Mouse (Mus musculus) adrenal gland, adult 18-20 months (tissue): ENCODE measurements around the gene Odf2. TPM values are rescaled to one million over a fixed set of nuclear protein-coding genes. Genes with fewer than 3 reads are reported as not detected.
A peak's percentile ranks its signal among the peaks of the same experiment; 100 is the strongest.
"Not testable (repeated sequence)": the region's sequence is repeated elsewhere in the genome, so short reads cannot be mapped to it uniquely, and the experiment has no call there.

ENCODE experiments used
- DNase-seq, 2 experiments: peaks; one replicate each; pipeline ENCODE4 v3.0.0; 2021 to 2022; ENCODE audit warnings: low spot score in 2 of 2
- total RNA-seq, 2 experiments: library from RNA; stranded (reverse); gene quantifications; 1 replicate in 1 of 2; 2 replicates in 1 of 2; pipeline ENCODE4 v1.2.3; 2021

Gene Odf2
- total RNA-seq, 2 experiments from 2014 or later = 28.2 to 36.4 TPM

DNA sequence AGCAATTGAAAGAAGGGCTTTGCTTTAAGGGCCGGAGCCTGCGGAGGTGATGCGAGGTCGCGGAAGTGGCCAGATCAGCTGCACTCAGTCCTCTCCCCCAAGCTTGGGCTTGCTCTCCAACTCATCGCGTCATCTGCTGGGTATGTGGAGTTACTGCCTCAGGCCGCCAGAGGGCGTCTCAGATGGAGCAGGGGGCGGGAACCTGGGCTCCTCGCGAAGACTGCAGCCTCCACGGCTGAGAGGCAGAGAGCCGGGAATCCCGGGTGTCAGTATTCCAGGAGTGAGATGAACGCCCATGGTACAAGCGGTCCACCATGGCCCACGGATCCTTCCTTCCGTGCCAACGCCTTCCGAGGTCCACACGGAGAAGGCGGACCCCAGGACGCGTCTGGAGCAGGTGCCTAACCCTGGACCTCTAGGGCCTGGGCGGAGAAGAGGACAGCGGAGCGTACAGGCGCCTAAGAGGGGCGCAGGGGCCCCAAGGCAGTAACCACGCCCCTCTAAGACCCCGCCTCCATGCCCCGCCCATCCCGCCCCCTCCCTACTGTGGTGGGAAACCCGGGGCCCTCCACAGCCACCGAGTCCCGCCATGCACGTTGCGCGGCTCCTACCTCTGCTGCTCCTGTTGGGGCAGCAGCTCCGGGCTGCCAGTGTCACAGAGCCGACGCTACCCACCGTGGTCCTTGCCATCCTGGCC, 19.9 kb upstream of the Odf2 start, which contains the start of gene Cercam:
Gene Cercam (plus strand): TSS at position 216 of the 697 bp plus-strand sequence.
- peak; percentile 83 to 84 for DNase-seq

DNA sequence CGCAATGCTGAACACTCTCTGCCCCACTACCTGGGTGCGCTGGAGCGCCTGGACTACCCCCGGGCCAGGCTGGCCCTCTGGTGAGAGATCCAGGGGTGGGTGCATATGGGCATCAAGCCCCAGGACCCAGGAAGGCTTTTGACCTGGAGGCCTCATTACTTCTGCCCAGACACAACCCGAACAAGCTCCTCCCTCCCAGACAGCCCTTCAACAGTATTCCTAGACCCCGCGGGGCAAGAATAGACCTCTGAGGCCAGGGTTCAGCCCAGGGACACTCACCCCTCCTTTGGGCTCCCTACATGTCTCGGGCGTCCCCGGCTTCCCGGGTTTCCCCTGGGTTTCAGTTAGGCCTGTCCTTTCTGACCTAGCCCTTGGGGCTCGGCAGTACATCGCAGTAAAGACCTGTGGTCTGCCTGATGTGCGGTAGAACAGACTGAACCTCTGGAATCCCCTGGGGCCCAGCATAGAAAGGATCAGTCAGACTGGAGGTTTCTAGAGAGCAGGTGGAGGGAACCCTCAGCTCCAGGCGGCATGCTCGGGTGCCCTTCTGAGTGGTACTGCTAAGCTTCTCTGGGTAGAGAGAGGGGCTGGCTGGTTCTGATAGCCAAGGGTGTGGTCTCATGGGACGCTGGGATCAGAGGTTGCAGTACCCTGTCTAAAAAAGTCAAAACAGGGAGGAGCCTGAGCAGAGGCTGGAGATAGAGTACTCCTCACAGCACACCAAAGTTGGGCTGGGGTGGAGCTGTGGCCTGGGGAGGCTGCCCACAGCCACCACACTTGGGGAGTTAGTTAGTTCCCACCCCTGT, 19.2 kb upstream of the Odf2 start:
- no peak for DNase-seq

DNA sequence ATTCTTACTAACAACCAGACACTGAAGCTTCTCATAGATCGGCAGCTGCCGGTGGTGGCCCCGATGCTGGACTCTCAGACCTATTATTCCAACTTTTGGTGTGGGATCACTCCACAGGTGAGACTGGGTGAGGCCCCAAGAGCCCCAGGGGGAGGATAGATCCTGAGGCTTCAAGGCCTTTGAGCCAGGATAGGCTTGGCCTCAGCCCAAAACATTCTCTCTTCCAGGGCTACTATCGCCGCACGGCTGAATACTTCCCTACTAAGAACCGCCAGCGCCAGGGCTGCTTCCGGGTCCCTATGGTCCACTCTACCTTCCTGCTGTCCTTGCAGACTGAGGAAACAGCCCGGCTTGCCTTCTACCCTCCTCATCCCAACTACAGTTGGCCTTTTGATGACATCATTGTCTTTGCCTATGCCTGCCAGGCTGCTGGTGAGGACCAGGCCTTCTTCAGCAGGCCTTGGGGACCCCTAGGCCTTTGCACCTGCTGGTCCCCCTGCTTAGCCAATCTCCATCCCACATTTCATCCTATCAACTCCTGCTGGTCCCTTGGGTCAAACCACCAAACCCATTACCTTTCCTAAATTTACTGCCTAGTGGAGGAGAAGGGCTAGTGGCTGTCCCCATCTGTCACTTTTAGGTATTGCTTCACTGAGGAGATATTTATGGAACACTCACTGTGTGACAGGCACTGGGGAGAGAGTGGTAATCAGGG, 16.3 kb upstream of the Odf2 start:
- no peak for DNase-seq

DNA sequence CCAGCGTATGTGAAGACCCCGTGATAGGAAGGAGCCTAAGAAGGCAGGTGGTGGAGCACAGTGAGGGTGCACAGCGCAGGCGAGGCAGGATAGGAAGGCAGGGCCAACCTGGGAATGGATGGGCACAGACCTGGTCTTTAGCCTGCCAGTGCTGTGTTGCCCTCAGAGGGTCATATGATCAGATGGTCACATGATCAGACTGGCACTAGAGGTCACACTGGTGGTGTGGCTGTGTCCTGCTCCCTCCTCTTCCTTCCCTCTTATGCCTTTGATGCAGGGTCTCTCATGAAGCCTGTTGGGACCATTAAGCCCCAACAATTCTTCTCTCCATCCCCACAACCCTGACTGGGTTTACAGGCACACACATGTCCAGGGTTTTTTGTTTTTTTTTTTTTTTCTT, 15.2 kb upstream of the Odf2 start:
- no peak for DNase-seq

DNA sequence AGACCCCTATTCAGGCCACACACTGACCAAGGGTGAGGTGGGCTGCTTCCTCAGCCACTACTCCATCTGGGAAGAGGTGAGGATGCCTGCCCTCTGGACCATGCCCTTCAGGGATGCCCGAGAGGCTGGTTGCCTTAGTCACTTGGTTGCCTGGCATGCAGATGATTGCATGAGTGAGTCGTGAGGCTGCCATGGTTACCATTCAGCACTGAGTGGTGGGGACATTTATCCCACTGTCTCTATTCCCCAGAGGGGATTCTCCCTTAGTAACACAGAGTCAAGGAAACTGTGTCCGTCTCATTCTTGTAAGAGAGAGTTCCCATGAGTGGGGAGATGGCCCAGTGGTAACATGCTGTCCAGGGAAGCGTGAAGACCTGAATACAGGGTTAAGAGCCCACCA, 11.0 kb upstream of the Odf2 start:
- DNase-seq = no peak

DNA sequence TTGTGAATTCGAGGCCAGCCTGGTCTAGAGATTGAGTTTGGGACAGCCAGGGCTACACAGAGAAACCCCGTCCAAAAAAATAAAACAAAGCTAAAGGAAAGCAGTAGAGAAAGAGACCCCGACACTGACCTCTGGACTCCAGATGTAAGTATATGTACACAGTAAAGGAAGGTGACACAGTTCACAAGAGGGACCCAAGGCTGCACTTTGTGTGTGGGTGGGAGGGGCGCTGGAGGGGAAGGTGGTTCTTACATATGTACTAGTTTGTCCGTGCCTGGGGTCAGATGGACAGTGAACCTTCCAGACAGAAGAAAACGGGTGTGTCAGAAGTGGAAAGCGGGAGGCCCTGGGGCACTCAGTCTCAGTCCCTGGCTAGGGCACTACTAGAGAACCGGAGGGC, 9.8 kb upstream of the Odf2 start:
- no peak for DNase-seq

DNA sequence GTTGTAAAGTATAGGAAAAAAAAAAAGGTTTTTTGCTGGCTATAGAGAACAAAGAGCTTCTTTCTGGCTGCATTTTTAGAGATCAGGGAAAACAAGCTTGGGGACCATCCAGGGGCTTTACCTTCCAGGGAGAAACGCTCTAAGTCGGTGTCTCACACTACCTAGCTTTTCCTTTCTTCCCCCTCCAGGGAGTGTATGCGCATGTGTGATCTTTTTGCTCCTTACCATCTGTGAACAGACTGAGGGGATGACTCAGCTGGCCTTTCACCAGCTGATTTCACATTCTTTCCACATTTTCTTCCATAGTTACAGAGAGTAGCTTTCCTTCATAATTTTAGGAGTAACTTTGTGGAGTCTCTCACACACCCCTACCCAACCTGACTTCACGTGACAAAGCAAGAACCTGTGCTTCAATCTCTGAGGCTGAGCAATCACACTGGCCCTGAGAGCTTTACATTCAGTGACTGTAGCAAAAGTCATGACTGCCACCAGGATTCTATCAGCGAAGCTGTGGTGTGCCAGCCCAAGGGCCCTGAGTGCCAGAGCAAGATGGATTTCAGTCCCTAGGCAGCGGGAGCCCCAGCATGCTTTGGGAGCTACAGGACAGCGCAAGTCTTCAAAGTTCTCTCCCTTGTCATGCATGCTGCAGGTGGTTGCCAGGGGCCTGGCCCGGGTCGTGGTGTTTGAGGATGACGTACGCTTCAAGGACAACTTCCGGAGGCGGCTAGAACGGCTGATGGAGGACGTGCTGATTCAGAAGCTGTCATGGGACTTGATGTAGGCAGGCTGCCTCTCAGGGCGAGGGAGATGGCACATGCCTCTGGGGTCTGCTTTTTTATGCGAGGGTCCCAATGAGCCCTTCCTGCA, 8.8 kb upstream of the Odf2 start:
- DNase-seq = peak; percentile 39 to 62

DNA sequence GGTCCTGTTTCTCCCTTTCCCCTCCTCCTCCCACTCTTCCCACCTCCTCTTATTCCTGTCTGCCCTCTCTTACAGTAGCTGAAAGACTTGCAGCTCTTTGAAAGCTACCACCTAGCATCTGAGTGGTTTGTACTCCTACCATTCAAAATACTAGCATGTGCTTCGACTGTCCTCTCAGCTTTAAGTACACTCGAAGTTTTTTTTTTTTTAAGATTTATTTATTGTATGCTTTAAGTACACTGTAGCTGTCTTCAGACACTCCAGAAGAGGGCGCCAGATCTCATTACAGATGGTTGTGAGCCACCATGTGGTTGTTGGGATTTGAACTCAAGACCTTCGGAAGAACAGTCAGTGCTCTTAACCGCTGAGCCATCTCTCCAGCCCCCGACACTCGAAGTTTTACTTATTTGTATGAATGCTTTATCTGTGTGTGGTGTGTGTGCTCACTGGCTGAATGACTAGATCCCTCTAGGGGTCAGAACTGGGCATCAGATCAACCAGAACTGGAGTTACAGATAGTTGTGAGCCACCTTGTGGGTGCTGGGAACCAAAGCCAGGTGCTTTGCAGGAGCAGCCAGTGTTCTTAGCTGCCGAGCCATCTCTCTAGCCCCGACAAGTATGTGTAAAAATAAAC, 2.2 kb upstream of the Odf2 start:
- DNase-seq = not testable (repeated sequence)

DNA sequence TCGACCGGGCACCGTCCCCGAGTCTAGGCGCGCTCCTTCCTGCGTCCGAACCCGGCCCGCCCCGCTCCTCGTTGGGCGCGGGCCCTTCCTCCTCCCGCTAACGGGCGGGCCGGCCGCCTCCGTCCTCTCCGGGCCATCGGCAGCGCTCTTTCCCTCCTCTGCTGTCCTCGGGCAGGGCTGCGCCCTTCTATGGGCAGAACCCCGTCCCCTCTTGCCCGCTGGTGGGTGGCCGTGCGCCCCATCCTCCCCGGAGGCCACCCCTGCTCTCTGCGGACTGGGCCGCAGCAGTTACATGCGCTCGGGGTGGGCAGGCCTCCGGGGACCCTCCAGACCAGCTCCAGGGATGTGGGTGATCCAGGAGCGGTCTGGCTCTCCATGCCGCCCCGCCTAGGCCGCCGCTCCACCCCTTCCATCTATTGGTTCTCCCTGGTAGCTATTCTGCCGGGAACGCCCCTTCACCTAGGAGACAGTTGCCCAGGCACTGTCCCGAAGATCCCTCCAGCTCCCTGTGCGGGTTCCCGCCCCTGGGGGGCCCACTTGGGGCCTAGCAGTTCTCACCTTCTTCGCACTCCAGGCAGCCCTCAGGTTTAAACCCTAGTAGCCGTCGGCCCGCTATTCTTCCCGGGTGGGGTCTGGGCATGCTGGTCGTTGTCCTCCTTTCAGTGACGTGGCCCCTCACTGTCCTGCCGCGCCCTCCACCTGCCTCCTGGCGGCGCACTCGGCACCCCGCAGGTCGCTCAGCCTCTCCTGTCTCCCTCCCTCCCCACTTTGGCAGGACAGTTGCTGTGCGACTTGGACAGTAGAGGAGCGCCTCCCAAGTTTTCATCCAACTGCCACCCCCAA, 1.2 kb downstream of the Odf2 start:
- peak; percentile 74 for DNase-seq

DNA sequence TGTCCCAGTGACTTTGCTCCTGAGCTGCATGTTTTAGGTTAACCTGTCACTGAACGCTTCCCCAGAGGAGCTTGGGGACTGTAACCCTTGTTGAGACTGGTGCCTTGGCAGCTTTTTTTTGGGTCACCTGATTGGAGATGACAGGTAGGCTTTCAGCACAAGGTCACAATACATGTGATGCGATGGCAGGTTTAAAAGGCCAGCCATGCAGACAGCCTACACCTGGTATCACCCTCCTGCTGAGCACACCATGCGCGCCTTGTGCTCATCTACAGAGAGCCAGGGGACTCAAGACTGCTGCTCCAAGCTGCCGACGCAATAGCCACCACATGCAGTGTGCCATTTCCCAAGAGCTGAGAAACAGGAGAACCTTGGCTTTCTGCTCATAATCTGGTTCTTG, 2.8 kb downstream of the Odf2 start:
- no peak for DNase-seq

DNA sequence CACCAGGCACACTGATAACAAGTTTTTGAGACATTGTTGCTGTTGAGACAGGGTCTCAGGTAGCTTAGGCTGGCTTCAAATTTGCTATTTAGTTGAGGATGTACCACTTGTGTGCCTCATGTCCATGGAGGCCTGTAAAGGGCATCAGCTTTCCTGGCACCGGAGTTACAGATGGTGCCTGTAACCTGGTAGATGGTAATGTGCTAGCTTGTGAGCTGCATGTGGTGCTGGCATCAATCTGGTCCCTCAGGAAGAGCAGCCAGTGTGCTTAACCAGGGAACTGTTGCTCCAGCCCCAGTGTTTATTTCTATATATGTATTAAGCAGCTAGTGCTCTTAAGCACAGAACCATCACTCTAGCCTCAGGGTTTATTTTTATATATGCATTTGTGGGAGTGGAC, 7.0 kb downstream of the Odf2 start:
- no peak for DNase-seq

DNA sequence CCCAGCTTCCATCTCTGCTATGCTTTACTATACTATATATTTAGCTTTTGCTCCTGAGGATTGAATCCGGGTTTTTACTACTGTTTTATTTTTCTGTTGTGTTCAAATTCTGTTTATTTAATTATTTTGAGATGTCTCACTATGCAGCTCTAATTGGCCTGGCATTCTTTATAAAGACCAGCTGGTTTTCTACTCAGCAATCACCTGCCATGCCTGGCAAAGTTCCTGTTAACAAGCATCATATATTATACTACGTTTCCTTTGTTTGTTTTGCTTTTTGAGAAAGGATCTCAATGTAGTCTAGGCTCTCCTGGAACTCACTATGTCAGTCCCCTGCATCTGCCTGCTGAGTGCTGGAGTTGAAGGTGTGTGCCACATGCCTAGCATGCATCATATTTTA, 8.3 kb downstream of the Odf2 start:
- no peak for DNase-seq

DNA sequence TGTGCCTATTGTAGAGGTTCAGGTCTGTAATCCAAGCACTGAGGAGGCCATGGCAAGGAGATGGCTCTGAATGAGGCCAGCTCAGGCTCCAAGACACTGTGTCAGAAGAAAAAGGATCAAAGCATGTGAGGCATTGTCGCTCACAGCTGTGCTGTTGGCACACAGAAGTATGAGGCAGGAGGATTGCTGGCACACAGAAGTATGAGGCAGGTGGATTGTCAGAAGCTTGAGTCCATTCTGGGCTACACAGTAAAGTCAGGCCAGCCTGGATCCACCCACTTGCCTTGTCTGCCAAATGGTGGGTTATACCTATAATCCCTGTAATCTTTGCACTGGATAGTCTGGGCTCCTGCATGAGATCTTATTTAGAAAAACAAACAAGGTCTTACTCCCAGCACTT, 9.1 kb downstream of the Odf2 start:
- no peak for DNase-seq

DNA sequence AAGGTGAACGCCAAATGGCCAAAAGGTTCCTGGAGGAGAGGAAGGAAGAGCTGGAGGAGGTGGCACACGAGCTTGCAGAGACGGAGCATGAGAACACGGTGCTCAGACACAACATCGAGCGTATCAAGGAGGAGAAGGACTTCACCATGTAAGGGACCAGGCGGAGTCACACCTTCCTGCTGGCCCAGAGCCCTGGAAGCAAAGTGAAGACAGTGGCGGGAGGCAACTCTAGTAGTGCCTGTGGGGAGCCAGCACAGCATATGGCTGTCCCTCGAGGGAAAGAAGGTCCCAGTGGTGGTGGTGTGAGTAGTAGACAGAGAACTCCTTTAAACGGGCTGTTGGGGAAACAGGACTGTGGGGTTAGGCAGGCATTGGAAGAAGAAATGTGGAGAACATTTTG, 13.2 kb downstream of the Odf2 start:
- DNase-seq = no peak

DNA sequence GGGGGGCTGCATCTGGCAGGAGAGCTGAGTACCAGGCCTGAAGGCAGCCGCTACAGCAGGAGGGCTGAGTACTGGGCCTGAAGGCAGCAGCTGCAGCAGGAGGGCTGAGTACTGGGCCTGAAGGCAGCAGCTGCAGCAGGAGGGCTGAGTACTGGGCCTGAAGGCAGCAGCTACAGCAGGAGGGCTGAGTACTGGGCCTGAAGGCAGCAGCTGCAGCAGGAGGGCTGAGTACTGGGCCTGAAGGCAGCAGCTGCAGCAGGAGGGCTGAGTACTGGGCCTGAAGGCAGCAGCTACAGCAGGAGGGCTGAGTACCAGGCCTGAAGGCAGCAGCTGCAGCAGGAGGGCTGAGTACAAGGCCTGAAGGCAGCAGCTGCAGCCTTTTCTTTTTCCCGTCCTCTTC, 19.1 kb downstream of the Odf2 start:
- DNase-seq = not testable (repeated sequence)

DNA sequence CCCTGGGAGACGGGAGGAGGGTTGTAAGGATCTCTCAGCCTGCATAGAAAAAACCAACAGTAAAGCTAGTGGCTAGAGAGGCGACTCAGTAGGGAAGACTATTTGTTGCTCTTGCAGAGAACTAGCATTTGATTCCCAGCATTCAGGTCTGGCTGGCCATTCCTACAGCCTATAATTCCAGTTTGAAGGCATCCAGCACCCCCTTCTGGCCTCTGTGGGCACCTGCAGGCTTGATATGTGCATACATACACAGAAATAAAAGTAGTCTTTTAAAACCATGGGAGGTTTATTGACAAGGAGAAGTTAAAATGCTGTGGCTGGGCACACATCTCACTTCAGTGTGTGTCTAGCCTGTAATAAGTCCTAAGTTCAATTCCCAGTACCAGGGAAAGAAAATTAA, 21.0 kb downstream of the Odf2 start:
- DNase-seq = no peak

DNA sequence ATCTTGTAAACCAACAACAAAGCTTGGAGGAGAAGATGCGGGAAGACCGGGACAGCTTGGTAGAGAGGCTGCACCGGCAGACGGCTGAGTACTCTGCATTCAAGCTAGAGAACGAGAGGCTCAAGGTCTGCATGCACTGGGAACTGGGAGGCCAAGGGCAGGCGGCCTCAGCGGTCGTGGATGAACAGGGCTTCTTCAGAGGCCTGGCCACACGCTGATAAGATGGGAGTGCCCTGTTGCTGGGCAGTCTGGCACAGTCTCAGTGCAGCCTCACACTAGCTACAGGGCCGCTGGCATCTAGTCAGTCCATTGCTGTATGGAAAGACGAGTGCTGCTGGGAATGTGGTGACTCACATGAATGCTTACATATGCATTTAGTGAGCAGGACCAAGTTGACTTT, 28.6 kb downstream of the Odf2 start:
- DNase-seq = peak in 1 of 2 experiments; percentile 26

DNA sequence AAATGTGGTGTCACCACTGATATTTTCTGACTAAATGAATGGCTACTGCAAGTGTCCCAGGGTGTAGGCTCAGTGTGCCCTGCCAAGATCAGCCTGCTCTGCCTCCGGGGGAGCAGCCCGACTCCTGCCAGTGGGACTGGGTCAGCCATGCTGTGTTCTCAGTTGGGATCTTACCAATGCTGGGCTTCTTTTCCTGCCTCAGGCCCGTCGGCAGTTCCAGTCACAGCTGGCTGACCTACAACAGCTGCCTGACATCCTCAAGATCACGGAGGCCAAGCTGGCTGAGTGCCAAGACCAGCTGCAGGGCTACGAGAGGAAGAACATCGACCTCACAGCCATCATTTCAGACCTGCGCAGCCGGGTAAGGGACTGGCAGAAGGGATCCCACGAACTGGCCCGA, 33.0 kb downstream of the Odf2 start:
- peak; percentile 25 to 54 for DNase-seq

DNA sequence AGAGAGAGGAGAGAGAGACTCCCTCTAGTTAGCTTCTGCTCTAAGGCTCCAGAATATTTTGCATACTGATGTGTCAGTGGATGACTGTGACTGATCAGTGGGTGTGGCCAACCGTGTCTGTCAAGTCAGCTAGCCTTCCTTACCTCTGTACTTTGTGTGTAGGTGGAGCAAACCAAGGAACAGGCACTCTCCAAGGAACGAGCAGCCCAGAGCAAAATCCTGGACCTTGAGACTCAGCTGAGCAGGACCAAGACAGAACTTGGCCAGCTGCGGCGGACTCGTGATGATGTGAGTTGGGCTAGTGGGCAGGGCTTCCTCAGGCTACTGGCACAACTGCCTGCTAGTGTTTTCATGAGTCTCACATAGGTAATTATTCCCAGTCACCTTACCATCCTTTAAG, 37.5 kb downstream of the Odf2 start:
- no peak for DNase-seq

DNA sequence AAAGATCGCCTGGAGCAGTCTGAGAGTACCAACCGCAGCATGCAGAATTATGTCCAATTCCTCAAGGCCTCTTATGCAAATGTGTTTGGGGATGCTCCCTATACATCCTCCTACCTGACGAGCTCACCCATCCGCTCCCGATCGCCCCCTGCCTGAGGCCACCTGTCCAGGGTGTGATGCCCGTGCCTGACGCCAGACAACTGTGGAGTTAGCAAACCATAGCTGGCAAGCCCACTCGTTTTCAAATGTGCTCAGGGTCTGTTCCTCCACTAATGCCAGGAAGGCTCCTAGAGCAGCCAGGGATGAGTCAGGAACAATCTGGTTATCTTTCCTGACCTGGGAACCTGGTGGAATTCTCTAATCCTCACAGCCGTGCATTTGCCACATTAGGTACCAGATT, 41.5 kb downstream of the Odf2 start:
- DNase-seq = no peak
